Mouse (Mus musculus): ENCODE measurements at regions not wholly inside any gene's neighbourhood (a gene's known extent, or its start where the extent isn't known, plus 50 kb on each side); places are given as distances from the start of the nearest gene placed in this dataset.

DNA sequence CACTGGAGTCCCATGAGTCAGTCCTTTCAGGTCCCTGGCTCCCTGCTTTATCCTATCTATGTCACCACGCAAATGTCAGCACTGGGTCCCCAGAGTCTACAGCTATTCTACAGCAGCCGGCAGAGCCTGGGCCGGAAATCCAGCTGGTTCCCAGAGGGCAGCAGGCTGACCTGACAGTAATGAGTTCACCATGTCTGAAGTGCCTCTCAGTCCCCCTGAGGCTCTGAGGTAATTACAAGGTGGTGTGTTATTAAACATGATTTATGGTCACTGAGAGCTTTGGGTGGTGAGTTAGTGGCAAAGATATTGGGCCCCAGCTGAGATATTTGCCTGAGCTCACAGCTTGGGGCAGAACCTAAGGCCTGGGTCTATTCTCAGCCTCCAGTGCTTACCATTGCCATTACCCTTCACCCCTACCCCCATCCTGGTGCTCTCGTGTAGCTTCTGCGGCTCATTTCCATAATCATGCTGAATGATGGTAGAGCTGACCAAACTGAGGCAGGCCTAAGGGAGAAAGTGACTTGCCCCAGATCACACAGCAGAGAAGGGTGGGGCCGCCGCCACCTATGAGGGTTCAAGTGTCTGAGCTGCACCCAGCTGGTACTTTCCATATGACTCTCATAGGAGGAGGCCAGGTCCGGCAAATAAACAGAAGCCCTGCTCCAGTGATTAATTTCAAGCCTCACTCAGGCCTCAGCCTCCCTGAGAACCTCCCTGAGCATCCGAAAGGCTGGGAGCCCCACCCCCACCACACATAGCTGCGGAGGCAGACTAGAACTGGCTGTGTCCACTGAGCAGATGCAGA, 446.8 kb downstream of the Ptpru start:
- H3K4me1 ChIP-seq, result no peaks in the 10 kb centered on the region
- peaks cover 9% of the 10 kb centered on the region for H3K9me3 ChIP-seq

DNA sequence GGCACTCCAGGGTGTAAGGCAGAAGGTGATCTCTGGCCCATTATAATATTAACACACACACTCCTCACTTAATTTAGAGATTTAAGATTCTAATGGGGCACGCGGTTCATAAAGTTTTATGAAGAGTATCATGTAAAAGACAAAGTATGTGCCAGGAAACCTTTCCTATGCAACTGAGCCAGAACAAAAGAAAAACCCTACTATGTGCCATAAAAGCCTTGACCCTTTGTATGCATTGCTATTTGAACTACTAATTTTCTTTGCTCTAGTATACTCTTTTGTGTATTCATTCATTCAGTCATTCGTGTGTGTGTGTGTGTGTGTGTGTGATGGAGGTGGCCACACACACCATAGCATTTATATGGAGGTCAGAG, 446.2 kb downstream of the Ptpru start:
- no peaks in the 10 kb centered on the region for H3K4me1 ChIP-seq
- H3K4me3 ChIP-seq (replicated peaks), result no peak overlapping the region
- H3K36me3 ChIP-seq (replicated peaks; ENCODE audit: low read length), result no peaks in the 10 kb centered on the region
- peaks cover 8% of the 10 kb centered on the region for H3K9me3 ChIP-seq
- peaks cover 3% of the 10 kb centered on the region for H3K27me3 ChIP-seq (replicated peaks)
- TF ChIP-seq GATA1 (IDR thresholded peaks at IDR 0.05; ENCODE audit: borderline replicate concordance, low read length) (no peak), FLI1 (IDR thresholded peaks at IDR 0.05; ENCODE audit: low read length) (no peak)

More for the DNA sequence above, 446.8 kb downstream of the Ptpru start:
- Histone ChIP-seq H3K36me3 (replicated peaks; ENCODE audit: low read length) (no peaks in the 10 kb centered on the region), H3K4me3 (replicated peaks) (no peak overlapping the region), H3K27me3 (replicated peaks) (peaks cover 3% of the 10 kb centered on the region)
- TF ChIP-seq GATA1 (IDR thresholded peaks at IDR 0.05; ENCODE audit: borderline replicate concordance, low read length), result no peak
- no peak for TF ChIP-seq FLI1 (IDR thresholded peaks at IDR 0.05; ENCODE audit: low read length)

DNA sequence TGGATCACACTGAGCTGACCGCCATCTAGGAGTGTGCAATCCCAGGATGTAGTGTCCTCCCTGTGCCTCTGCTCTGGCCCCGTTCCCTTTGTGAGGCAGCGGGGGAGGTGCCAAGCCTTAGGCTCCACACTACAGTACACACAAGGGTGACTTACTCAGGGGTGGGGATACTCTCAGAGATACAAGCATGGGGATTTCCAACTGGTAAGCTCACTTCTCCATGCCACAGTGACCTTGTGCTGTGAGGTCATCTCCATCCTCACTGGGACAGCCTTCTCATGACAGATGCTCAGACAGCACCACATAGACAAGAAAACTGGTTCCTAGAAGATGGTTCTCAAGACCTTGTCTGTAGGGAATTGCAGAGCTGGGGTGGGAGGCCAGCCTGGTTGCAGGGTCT, 445.6 kb downstream of the Ptpru start:
- TF ChIP-seq GATA1 (IDR thresholded peaks at IDR 0.05; ENCODE audit: borderline replicate concordance, low read length) (no peak), FLI1 (IDR thresholded peaks at IDR 0.05; ENCODE audit: low read length) (no peak)
- H3K9me3 ChIP-seq, result peaks cover 2% of the 10 kb centered on the region
- no peak overlapping the region for H3K4me3 ChIP-seq (replicated peaks)
- peaks cover 3% of the 10 kb centered on the region for H3K27me3 ChIP-seq (replicated peaks)
- no peaks in the 10 kb centered on the region for H3K36me3 ChIP-seq (replicated peaks; ENCODE audit: low read length)
- no peaks in the 10 kb centered on the region for H3K4me1 ChIP-seq

DNA sequence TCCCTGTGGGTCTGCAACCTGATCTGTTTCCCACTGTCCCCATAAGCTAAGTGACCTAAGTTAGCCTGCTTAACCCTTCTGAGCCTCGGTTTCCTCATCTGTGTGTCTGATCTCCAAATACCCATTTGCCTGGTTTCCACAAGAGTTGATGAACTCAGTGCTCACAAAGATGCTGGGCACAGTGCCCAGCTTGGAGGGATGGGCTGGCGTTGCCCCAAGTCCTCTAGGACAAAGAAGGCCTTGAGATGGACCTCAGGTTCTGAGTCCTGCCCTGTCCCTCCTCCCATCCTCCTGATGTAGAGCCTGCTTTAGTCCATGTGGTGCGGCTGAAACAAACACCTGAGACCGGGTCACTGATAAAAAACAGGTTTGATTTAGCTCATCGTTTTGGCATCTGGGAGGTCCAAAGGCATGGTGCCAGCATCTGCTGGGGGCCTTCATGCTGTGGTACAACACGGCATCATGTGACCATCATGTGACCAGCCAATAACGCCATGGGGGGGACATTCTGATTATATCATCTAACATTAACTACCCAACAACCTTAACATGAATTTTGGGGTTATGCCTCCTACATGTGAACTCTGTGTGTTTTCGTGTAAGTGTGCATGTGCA, 441.8 kb downstream of the Ptpru start:
- Histone ChIP-seq H3K4me3 (replicated peaks) (no peak overlapping the region), H3K9me3 (peaks cover 23% of the 10 kb centered on the region), H3K27me3 (replicated peaks) (peaks cover 3% of the 10 kb centered on the region), H3K36me3 (replicated peaks; ENCODE audit: low read length) (no peaks in the 10 kb centered on the region), H3K4me1 (no peaks in the 10 kb centered on the region)
- TF ChIP-seq FLI1 (IDR thresholded peaks at IDR 0.05; ENCODE audit: low read length) (no peak), GATA1 (IDR thresholded peaks at IDR 0.05; ENCODE audit: borderline replicate concordance, low read length) (no peak)

DNA sequence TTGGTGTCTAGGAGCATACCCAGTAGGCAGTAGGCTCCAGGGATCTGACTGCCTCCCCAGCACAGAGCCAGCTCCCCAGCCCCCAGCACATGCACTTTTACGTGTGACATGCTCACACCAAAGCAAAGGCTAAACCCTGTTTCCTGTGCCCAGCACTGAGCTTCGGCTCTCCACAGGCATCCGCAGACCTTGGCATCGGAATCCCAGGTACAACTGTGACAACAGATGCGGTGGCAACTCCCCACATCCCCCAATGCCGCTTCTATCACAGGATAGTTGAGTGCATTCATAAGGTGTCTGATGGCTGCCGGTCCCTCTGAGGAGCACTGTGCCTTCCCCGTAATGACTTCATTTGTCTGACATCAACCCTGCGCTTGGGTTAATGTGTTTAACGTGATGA, 440.9 kb downstream of the Ptpru start:
- Histone ChIP-seq H3K27me3 (replicated peaks) (peaks cover 3% of the 10 kb centered on the region), H3K4me3 (replicated peaks) (no peak overlapping the region), H3K4me1 (no peaks in the 10 kb centered on the region), H3K36me3 (replicated peaks; ENCODE audit: low read length) (no peaks in the 10 kb centered on the region), H3K9me3 (peaks cover 26% of the 10 kb centered on the region)
- TF ChIP-seq FLI1 (IDR thresholded peaks at IDR 0.05; ENCODE audit: low read length) (no peak), GATA1 (IDR thresholded peaks at IDR 0.05; ENCODE audit: borderline replicate concordance, low read length) (no peak)

DNA sequence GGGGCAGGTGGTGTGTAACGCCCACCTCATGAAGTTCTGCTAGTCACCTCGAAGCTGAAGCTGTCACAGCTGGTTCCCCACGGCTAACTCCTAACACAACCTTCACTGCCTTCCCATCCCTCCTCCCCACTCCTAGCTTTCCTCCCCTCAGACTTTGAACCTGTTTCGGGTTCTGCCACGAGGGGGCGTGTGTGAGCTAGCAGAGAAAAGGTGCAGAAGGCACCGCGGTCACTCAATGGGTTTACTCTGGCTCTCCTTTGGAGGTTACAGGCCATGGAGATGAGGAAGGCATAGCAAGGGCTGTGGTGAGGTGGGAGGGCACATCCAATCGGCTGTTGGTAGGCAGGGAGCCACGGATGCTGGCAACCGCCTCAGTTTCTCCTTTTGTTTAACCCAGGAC, 437.3 kb downstream of the Ptpru start:
- no peaks in the 10 kb centered on the region for H3K27me3 ChIP-seq (replicated peaks)
- H3K4me3 ChIP-seq (replicated peaks), result no peak overlapping the region
- TF ChIP-seq GATA1 (IDR thresholded peaks at IDR 0.05; ENCODE audit: borderline replicate concordance, low read length) (no peak), FLI1 (IDR thresholded peaks at IDR 0.05; ENCODE audit: low read length) (no peak)
- peaks cover 30% of the 10 kb centered on the region for H3K9me3 ChIP-seq
- H3K36me3 ChIP-seq (replicated peaks; ENCODE audit: low read length), result no peaks in the 10 kb centered on the region
- no peaks in the 10 kb centered on the region for H3K4me1 ChIP-seq

DNA sequence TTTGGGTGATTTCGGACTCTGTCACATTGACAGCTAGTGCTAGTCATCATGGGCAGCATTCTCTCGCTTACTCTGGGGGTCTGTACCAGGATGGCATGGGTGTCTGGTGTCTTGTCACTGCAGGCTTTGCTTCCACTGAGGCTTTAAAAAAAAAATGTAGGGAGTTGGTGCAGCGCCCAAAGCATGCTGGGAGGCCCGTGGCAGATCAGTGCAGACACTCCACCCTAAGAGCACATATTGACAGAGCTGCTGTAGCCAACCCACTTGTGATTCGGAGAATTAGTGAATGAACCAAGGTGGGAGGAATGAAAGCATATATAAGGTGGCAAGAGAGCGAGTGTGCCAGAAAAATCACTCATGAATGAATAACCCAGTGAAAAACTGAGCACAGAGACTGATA, 436.8 kb downstream of the Ptpru start:
- no peaks in the 10 kb centered on the region for H3K4me1 ChIP-seq
- no peak overlapping the region for H3K4me3 ChIP-seq (replicated peaks)
- no peak for TF ChIP-seq GATA1 (IDR thresholded peaks at IDR 0.05; ENCODE audit: borderline replicate concordance, low read length)
- no peak for TF ChIP-seq FLI1 (IDR thresholded peaks at IDR 0.05; ENCODE audit: low read length)
- H3K9me3 ChIP-seq, result peaks cover 30% of the 10 kb centered on the region
- no peaks in the 10 kb centered on the region for H3K27me3 ChIP-seq (replicated peaks)
- no peaks in the 10 kb centered on the region for H3K36me3 ChIP-seq (replicated peaks; ENCODE audit: low read length)

DNA sequence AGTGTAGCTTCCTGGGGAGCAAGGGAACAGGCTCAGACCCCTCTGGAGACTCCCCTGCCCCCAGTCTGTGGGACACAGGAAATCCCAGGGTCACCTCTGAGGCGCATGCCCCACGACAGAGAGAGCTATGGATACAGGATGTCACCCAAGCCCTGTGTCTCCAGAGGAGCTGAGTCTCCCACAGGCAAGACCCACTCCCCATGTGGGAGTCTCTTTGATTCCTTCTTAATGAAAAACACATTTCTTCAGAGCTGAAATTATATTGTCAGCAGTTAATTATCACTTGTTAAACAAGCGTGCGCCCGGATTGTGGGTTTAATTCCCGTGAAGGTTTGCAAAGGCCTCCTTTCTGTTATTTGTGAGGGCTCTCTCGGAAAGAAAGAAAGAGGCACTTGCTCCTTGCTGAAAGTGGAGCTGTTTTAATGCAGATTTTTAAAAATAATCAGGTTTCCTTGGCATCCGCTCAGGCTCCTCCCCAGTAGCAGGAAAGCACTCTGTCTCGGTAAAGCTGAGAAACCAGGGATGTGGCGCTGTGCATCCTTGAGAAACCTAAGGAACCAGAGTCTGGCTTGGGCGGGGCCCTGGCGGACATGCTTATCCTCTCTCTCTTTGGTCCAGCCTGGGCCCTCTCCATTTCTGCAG, 432.6 kb downstream of the Ptpru start:
- H3K4me1 ChIP-seq, result no peaks in the 10 kb centered on the region
- H3K4me3 ChIP-seq (replicated peaks), result no peak overlapping the region
- no peaks in the 10 kb centered on the region for H3K36me3 ChIP-seq (replicated peaks; ENCODE audit: low read length)
- peaks cover 12% of the 10 kb centered on the region for H3K9me3 ChIP-seq
- peaks cover 13% of the 10 kb centered on the region for H3K27me3 ChIP-seq (replicated peaks)
- TF ChIP-seq FLI1 (IDR thresholded peaks at IDR 0.05; ENCODE audit: low read length) (no peak), GATA1 (IDR thresholded peaks at IDR 0.05; ENCODE audit: borderline replicate concordance, low read length) (no peak)

DNA sequence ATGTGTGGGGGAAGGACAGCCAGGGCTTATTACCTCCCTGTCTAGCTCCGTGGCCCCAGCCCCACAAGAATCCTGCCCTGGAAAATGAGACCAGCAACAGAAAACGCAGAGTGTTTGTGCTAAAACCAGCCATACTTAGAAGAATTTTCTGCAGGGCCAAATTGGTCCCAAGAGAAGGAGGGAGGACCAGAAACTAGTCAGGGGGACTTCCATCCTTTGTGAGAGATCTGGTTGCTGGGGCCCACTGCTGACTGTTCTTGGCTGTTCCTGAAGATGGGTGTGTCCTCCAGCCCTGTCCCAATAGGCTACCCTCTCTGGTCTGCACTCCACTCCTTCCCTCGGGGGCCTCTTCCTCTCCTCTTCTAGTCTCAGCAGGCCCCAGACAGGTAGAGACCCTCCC, 430.6 kb downstream of the Ptpru start:
- Histone ChIP-seq H3K36me3 (replicated peaks; ENCODE audit: low read length) (no peaks in the 10 kb centered on the region), H3K4me1 (no peaks in the 10 kb centered on the region), H3K9me3 (peaks cover 2% of the 10 kb centered on the region), H3K27me3 (replicated peaks) (peaks cover 27% of the 10 kb centered on the region), H3K4me3 (replicated peaks) (no peak overlapping the region)
- TF ChIP-seq GATA1 (IDR thresholded peaks at IDR 0.05; ENCODE audit: borderline replicate concordance, low read length) (no peak), FLI1 (IDR thresholded peaks at IDR 0.05; ENCODE audit: low read length) (no peak)

DNA sequence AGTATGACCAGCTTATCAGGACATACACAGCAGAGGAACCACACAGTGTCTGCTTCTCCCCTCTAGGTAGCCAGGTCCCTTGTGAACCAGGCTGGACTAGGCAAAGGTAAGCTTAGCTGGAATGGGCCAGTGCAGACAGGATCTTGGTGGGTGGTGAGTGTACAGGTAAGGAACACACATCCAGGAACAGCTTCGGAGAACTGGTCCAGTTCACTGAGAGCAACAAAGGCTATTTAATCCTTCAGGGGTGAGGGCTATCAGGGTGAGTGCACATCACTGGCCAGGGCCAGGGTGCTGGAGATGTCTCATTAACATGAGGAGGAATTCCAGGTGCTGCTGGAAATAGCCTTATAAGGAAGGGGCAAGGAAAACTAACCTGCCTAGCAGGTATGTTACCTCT, 429.4 kb downstream of the Ptpru start:
- TF ChIP-seq GATA1 (IDR thresholded peaks at IDR 0.05; ENCODE audit: borderline replicate concordance, low read length) (no peak), FLI1 (IDR thresholded peaks at IDR 0.05; ENCODE audit: low read length) (no peak)
- H3K4me3 ChIP-seq (replicated peaks), result no peak overlapping the region
- H3K9me3 ChIP-seq, result no peaks in the 10 kb centered on the region
- H3K4me1 ChIP-seq, result no peaks in the 10 kb centered on the region
- no peaks in the 10 kb centered on the region for H3K36me3 ChIP-seq (replicated peaks; ENCODE audit: low read length)
- H3K27me3 ChIP-seq (replicated peaks), result peaks cover 30% of the 10 kb centered on the region

All from megakaryocyte, embryonic 14.5 days (primary cell).